Mouse (Mus musculus): ENCODE results near the gene Pde12.

Gene Pde12

DNA sequence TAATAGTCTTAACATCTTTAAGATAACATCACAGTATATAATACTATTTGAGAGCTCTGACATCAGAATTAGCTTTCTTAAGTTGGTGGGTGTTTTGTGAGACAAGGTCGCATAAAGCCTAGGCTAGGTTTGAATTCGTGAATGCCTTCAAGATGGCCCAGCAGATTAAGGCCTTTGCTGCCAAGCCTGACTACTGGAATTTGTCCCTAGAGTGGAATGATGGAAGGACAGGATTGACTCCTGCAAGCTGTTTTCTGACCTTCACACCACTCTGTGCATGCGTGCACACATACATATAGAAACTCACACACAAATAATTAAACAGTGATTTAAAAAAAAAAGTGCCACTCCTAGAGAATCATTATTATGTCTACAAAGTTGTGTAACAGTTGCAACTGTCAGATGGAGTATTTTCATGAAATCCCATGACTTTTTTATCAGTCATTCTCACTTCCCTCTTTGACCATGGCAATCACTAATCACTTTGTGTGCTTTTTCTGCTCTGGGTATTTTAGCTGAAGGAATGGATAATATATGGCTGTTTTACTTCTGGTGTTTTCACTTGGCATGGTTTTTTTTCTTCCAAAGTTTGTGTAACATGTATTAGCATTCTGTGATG is 26.6 kb downstream of the Pde12 start:
- no peak for DNase-seq (ENCODE audit: low read depth)

DNA sequence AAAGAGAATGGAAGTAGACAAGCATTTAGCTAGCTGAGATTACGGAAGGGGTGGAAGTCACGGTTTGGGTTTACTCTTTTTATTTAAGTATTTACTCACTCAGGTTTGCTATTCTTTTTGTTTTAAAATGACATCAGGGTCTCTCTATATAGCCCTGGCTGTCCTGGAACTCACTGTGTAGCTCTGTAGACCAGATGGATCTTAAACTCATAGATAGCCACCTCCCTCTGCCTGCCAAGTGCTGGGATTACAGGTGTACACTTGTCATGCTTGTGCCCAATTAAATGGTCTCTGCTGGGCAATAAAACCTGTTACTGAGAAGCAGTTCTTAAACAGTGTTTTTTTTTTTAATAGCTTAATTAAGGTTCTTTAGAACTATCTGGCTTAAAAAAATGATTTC is 29.7 kb downstream of the Pde12 start:
- DNase-seq (ENCODE audit: low read depth) = no peak

DNA sequence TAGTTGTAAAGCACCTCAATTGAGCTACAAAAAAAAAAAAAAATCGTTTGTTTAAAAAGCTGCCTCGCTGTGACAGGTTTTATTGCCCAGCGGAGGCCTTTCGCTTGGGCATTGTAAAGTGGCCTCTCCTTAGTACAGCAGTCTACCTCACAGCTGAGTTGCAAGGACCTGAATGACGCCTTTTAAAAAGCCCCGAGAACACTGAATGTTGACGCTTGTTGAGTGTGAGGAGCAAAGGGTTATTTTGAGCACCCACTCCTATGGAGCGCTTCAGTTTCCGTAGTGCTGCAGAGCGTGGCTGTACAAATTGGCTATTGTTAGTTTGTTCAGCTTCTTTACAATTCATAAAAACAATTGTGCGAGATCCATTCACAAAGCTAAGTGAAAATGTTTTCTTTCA is 30.4 kb downstream of the Pde12 start:
- no peak for DNase-seq (ENCODE audit: low read depth)

DNA sequence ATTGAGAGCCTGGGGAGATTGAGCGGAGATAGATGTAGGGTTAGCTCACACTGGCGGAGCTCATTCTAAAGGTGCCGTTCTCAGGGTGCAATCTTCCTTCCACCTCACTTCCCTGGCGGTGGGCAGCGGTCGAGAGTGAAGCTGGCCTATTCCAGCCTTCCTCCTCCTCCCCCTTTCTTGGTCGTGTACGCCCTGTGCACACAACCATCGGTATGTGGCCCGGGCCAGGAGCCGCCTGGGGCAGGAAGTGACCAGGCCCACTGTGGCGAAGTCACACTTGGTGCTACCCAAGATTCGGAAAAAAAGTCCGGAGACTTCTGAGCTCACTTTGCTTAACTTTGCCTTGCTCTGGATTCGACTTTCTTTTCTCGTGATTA is 31.0 kb downstream of the Pde12 start:
- DNase-seq (ENCODE audit: low read depth) = peak; percentile 19

DNA sequence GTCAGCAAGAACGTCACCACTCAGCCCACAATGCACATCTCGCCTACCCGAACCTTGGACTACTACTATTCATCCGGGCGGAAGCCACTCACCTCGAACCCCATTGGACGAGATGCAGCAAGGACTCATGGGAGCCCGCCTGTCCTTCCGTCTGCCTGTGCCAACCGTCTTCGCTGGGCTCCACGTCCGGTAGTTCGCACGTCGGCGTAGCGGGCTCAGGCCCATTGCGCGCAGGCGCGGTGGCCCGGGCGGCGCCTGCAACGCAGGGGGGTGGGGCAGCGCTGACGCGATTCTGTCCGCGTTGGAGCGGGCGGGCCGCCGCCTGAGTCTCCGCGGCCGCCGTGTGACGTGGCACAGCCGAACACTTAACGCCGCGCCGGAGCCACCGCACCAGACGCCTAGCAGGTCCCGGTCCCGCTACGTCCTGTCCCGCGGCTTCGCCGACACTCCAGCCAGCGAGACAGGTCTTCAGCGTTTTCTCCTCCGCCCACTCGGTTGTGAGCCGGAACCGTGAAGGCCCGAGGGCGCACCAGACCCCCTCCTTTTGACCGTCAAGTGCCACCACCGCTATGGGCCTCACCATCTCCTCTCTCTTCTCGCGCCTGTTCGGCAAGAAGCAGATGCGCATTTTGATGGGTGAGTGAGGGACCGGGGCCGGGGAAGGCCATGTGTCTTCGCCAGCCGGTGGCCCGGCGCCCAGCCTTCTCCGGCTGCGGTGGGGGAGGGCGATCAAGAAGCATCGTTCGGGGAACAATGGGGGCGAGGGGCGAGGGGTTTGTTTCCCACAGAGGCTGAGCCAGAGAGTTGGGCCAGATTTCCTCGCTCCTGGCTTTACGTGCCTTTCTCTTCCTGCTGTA is 31.6 kb downstream of the Pde12 start, which contains the start of gene Arf4:
Gene Arf4, plus strand, starts transcription at position 224 of the 857 bp plus-strand sequence.
- peak; percentile 98 for DNase-seq (ENCODE audit: low read depth)

DNA sequence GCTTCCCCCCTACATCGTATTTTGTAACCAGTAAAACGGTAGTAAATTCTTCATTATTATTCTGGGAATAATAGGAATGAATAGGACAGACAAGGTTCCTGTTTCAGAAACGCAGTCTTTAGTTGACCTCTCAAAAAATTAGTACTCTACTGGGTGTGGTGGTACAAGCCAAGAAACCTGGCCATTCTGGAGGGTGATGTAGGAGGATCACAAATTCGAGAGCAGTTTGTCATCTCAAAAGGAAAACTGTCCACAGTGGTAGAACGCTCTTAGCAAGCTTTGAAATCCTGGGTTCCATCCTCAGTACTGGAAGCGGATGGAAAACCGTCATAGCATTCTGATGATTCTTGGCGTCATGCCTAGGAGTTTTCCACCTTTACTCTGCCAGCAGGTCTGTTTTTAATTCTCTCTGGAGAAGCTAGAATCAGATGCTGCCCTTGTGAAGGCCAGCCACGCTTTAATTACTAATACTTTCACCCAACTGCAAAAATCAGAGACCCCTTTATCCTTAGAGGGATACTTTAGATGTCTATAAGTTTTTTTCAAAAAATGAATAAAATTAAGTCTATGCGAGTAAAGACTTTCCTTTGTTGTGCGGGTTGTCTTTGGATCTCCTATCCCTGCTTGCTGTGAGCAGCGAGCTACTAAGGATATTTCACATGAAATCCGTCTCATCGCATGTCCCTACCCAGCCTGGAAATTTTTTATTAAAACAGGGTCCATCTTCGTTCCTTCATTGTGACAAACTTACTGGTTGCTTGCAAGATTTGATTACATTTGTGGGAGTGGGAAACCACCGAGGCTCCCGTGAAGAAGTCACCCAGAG is 32.4 kb downstream of the Pde12 start:
- DNase-seq (ENCODE audit: low read depth) = peak; percentile 43

DNA sequence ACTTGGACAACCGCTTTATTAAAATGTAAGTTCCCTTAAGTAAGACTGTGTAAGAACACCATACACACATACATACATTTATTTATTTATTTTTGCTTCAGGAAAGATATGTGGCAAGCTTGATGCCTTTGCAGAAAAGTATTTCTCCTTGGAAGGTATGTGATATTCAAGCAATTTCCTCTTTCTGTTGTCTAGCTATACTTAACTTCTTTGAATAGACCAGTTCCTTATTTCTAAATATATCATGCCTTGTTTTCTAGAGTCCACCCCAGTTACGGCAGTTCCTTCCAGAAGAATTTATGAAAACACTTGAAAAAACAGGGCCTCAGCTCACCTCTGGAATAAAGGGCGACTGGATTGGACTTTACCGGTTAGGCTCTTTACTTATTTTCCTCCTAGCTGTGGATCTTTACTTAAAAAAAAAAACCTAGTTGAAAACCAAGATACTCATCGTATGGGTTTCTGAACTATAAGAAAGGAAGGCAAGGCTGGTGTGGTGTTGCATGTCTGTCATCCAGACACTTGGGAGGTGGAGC is 43.0 kb downstream of the Pde12 start:
- no peak for DNase-seq (ENCODE audit: low read depth)

DNA sequence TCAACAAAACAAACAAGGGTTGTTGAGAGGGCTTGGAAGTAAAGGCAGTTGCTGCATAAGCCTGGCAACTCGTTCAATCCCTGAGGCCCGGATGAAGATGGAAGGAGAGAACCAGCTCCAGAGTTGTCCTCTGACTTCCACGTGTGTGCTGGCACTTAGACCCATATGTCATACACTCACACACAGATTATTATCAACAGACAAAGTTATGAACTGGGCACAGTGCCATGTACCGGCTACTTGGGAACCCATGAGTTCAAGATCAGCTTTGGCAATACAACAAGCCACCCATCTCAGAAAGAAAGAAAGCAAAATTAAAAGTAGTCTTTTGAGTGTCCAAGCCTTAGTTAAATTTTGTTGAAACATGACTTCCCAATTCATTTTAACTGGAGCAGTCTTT is 44.4 kb downstream of the Pde12 start:
- DNase-seq (ENCODE audit: low read depth) = no peak

DNA sequence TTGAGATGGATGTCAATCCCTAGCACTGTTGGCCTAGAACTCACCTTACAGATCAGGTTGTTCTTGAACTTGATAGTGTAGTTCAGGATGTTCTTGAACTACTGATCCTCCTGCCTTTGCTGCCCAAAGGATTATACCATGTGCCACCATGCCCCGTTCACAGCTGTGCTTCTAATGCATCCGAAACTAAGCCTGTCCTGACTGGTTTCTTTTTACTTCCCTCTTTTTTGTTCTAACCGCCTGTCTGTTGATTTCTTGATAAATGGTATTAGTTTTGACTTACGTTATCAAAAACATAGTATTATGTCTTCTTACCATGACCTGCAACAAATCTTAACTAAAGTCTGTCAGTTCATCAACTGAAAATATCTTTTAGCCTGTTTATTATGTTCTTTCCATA is 59.0 kb downstream of the Pde12 start:
- no peak for DNase-seq (ENCODE audit: low read depth)

All from fibroblast of lung, adult 2 months (primary cell).